Mouse (Mus musculus) neutrophil, adult 5-6 weeks (primary cell): Measurements from ENCODE around the gene Gm4869. TPM values are rescaled to one million over a fixed set of nuclear protein-coding genes. Genes with fewer than 3 reads are reported as not detected.
"Not testable (repeated sequence)": the region's sequence is repeated elsewhere in the genome, so short reads cannot be mapped to it uniquely, and the experiment has no call there.

Experiments used
- ATAC-seq: fragments of 151-379, 151-347 bp; 2 replicates; pipeline ENCODE4 v1.8.0; 2017; ENCODE audit warnings: mild to moderate bottlenecking, moderate TSS enrichment; ENCODE audit not compliant: insufficient number of reproducible peaks, poor library complexity, low FRiP score, severe bottlenecking; ENCODE audit errors: extremely low read depth
- total RNA-seq: library from RNA; stranded (forward); fragments of 200-1000 nt; gene quantifications from 2 replicates; pipeline ENCODE4 v1.2.3, GENCODE M21; 2017

Gm4869 gene
- 0.35 TPM in 1 of 2 replicates, not detected in the other for total RNA-seq

- no peak for ATAC-seq
These were observed at the start of gene Gm4869 for GRCm38 (mm10) chr5:140445345-140445744. Gm4869 (plus strand) TSS chr5:140445645.

- peak; percentile 72 for ATAC-seq
These were observed 49.1 kb upstream of the Gm4869 start for GRCm38 (mm10) chr5:140396166-140396940.

- no peak for ATAC-seq
These were observed 42.7 kb upstream of the Gm4869 start for GRCm38 (mm10) chr5:140402640-140403270.

- ATAC-seq, result no peak
These were observed 40.3 kb upstream of the Gm4869 start for GRCm38 (mm10) chr5:140405126-140405525.

- no peak for ATAC-seq
These were observed 38.8 kb upstream of the Gm4869 start for GRCm38 (mm10) chr5:140406666-140407065.

GRCm38 (mm10) chr5:140408801-140409200, 36.6 kb upstream of the Gm4869 start:
- no peak for ATAC-seq

GRCm38 (mm10) chr5:140411339-140411738, 34.1 kb upstream of the Gm4869 start:
- peak; percentile 72; the same call in 1 of the 2 replicates for ATAC-seq

GRCm38 (mm10) chr5:140414647-140415046, 30.8 kb upstream of the Gm4869 start:
- no peak for ATAC-seq

- no peak for ATAC-seq
These were observed 27.3 kb upstream of the Gm4869 start for GRCm38 (mm10) chr5:140418106-140418488.

GRCm38 (mm10) chr5:140418489-140419441, 26.7 kb upstream of the Gm4869 start, which contains the start of gene Eif3b:
Eif3b (plus strand) TSS chr5:140419328.
- peak; percentile 89 for ATAC-seq

- ATAC-seq, result no peak
These were observed 25.9 kb upstream of the Gm4869 start for GRCm38 (mm10) chr5:140419442-140420080.

- no peak for ATAC-seq
These were observed 24.8 kb upstream of the Gm4869 start for GRCm38 (mm10) chr5:140420616-140421015.

GRCm38 (mm10) chr5:140425016-140425783, 20.2 kb upstream of the Gm4869 start:
- no peak for ATAC-seq

- not testable (repeated sequence) for ATAC-seq
These were observed 6.3 kb upstream of the Gm4869 start for GRCm38 (mm10) chr5:140439117-140439516.

- ATAC-seq, result no peak
These were observed 4.0 kb upstream of the Gm4869 start for GRCm38 (mm10) chr5:140441406-140441805.

GRCm38 (mm10) chr5:140444012-140444411, 1.4 kb upstream of the Gm4869 start:
- ATAC-seq, result no peak

- ATAC-seq, result no peak
These were observed 609 bp downstream of the Gm4869 start for GRCm38 (mm10) chr5:140446054-140446453.

GRCm38 (mm10) chr5:140454488-140454887, 9.0 kb downstream of the Gm4869 start:
- ATAC-seq, result no peak
